Mouse (Mus musculus): ENCODE results near the gene Map3k13.
"Not testable (repeated sequence)": the region's sequence is repeated elsewhere in the genome, so short reads cannot be mapped to it uniquely, and the experiment has no call there.

Map3k13 gene

GRCm38 (mm10) chr16:21807786-21808185 lies 13.6 kb downstream of the Map3k13 start:
- not testable (repeated sequence) for DNase-seq (ENCODE audit: low read depth, low spot score)

GRCm38 (mm10) chr16:21813164-21813834 lies 19.2 kb downstream of the Map3k13 start:
- no peak for DNase-seq (ENCODE audit: low read depth, low spot score)

- DNase-seq (ENCODE audit: low read depth, low spot score): peak; percentile 70
Measured at GRCm38 (mm10) chr16:21814861-21815668, 20.9 kb downstream of the Map3k13 start.

GRCm38 (mm10) chr16:21815669-21816010 lies 21.5 kb downstream of the Map3k13 start:
- no peak for DNase-seq (ENCODE audit: low read depth, low spot score)

GRCm38 (mm10) chr16:21818132-21818531 lies 24.0 kb downstream of the Map3k13 start:
- DNase-seq (ENCODE audit: low read depth, low spot score): no peak

GRCm38 (mm10) chr16:21818629-21819028 lies 24.5 kb downstream of the Map3k13 start:
- no peak for DNase-seq (ENCODE audit: low read depth, low spot score)

GRCm38 (mm10) chr16:21825612-21826031 lies 31.5 kb downstream of the Map3k13 start:
- DNase-seq (ENCODE audit: low read depth, low spot score): no peak

- no peak for DNase-seq (ENCODE audit: low read depth, low spot score)
Measured at GRCm38 (mm10) chr16:21827153-21827552, 33.0 kb downstream of the Map3k13 start.

- no peak for DNase-seq (ENCODE audit: low read depth, low spot score)
Measured at GRCm38 (mm10) chr16:21827581-21827980, 33.4 kb downstream of the Map3k13 start.

GRCm38 (mm10) chr16:21829711-21830110 lies 35.6 kb downstream of the Map3k13 start:
- no peak for DNase-seq (ENCODE audit: low read depth, low spot score)

- no peak for DNase-seq (ENCODE audit: low read depth, low spot score)
Measured at GRCm38 (mm10) chr16:21830784-21831183, 36.6 kb downstream of the Map3k13 start.

- no peak for DNase-seq (ENCODE audit: low read depth, low spot score)
Measured at GRCm38 (mm10) chr16:21831764-21832163, 37.6 kb downstream of the Map3k13 start.

- DNase-seq (ENCODE audit: low read depth, low spot score): no peak
Measured at GRCm38 (mm10) chr16:21833469-21833868, 39.3 kb downstream of the Map3k13 start.

GRCm38 (mm10) chr16:21833970-21834369 lies 39.8 kb downstream of the Map3k13 start:
- no peak for DNase-seq (ENCODE audit: low read depth, low spot score)

- no peak for DNase-seq (ENCODE audit: low read depth, low spot score)
Measured at GRCm38 (mm10) chr16:21834866-21835583, 40.9 kb downstream of the Map3k13 start.

GRCm38 (mm10) chr16:21835584-21835931 lies 41.4 kb downstream of the Map3k13 start:
- no peak for DNase-seq (ENCODE audit: low read depth, low spot score)

GRCm38 (mm10) chr16:21836311-21837072 lies 42.3 kb downstream of the Map3k13 start:
- peak; percentile 53 for DNase-seq (ENCODE audit: low read depth, low spot score)

- no peak for DNase-seq (ENCODE audit: low read depth, low spot score)
Measured at GRCm38 (mm10) chr16:21837694-21838093, 43.5 kb downstream of the Map3k13 start.

- peak; percentile 94 for DNase-seq (ENCODE audit: low read depth, low spot score)
Measured at GRCm38 (mm10) chr16:21845800-21846671, 51.9 kb downstream of the Map3k13 start.

GRCm38 (mm10) chr16:21848444-21848843 lies 54.3 kb downstream of the Map3k13 start:
- DNase-seq (ENCODE audit: low read depth, low spot score): no peak

GRCm38 (mm10) chr16:21848847-21849246 lies 54.7 kb downstream of the Map3k13 start:
- DNase-seq (ENCODE audit: low read depth, low spot score): no peak

Data from telencephalon, adult 2 months (tissue).